ENCODE assay signal across 11 mouse cellular contexts in the genomic region with DNA sequence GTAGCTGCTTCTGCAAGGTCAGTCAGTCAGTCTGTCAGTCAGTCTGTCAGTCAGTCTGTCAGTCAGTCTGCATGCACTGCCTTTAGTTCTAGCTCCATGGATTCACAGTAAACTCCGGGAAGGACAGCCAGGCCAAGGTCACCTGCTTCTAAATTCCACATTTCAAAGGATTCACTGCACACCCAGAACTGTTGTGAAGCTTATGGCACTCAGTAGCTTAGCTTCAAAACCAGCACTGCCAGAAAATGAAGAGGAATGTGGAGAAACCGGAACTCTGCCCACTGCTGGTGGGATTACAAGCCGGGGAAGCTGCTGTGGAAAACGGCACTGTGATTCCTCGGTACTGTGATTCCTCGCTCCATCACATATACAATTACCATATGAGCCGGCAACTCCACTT.
"Had no signal": no experiment of that assay in that cellular context is flagged by ENCODE, and none has a peak within 500 bp of the region (broad histone marks: within the 10 kb centered on the region; RNA-seq: fewer than 3 reads in every experiment).

No protein-coding gene starts in this region.

- H3K9me3 ChIP-seq: intestine, embryonic 15.5 days; limb, embryonic 12.5 days; liver, embryonic 13.5 days; midbrain, embryonic 13.5 days had no signal

- H3K4me2 ChIP-seq: intestine, embryonic 15.5 days; limb, embryonic 12.5 days; liver, embryonic 13.5 days; midbrain, embryonic 13.5 days had no signal

- H3K27me3 ChIP-seq: intestine, embryonic 15.5 days; limb, embryonic 12.5 days; liver, embryonic 13.5 days; midbrain, embryonic 13.5 days had no signal

- H3K4me1 ChIP-seq: intestine, embryonic 15.5 days; limb, embryonic 12.5 days; liver, embryonic 13.5 days; midbrain, embryonic 13.5 days had no signal

- H3K9ac ChIP-seq: intestine, embryonic 15.5 days; limb, embryonic 12.5 days; liver, embryonic 13.5 days; liver, postnatal 0 days; midbrain, embryonic 13.5 days had no signal

- DNase-seq: kidney, adult 18-20 months; kidney, postnatal 10 days; liver; liver, embryonic 13.5 days; liver, postnatal 0 days; right cerebral cortex, postnatal 14 days; thymus, adult 18-20 months; thymus, postnatal 14 days had no signal

- H3K4me3 ChIP-seq: intestine, embryonic 15.5 days; limb, embryonic 12.5 days; liver, embryonic 13.5 days; midbrain, embryonic 13.5 days had no signal

- H3K27ac ChIP-seq: intestine, embryonic 15.5 days; limb, embryonic 12.5 days; liver, embryonic 13.5 days; midbrain, embryonic 13.5 days had no signal

- ATAC-seq: intestine, embryonic 15.5 days; liver, postnatal 0 days; midbrain, embryonic 13.5 days had no signal
